Mouse (Mus musculus): ENCODE measurements at regions not wholly inside any gene's neighbourhood (a gene's known extent, or its start where the extent isn't known, plus 50 kb on each side); places are given as distances from the start of the nearest gene placed in this dataset.

DNA sequence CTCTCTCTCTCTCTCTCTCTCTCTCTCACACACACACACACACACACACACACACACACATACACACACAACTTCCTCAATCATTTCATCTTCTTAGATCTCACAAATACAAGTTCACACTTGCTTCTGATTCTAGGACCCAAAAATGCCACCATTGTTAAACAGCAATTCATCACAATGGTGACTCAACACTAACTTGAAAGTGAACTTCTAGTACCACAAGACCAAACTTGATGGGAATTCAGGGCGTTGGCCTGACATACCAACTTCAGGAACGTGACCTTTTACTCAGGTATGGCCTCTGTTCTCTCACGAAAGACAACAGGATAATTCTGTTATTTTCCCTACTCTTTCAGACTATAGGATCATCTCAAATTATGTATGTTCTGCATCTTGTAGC is 157.5 kb upstream of the Gm26657 start:
- H3K9me3 ChIP-seq (replicated peaks; ENCODE audit: low read length), result no peaks in the 10 kb centered on the region
- H3K79me2 ChIP-seq (replicated peaks; ENCODE audit: control insufficient read depth, extremely low read depth, insufficient read depth, poor library complexity, severe bottlenecking), result no peaks in the 10 kb centered on the region
- H3K9ac ChIP-seq (ENCODE audit: insufficient read depth, low read depth), result no peak overlapping the region
- no peak overlapping the region for H3K4me2 ChIP-seq (ENCODE audit: insufficient read depth, low read depth, poor library complexity, severe bottlenecking)
- no peaks in the 10 kb centered on the region for H3K4me1 ChIP-seq (ENCODE audit: control insufficient read depth in 1 of 2, insufficient read depth in 2 of 2)
- no peak for DNase-seq (ENCODE audit: extremely low read depth)
- dilution Hi-C loops (cut with MboI; ENCODE audit: extremely low pct_ligation_motif_present, extremely low pct_unique_long_range_greater_than_20kb, low sequenced_read_pairs) (no loop called here), in situ Hi-C loops (cut with MboI; ENCODE audit: low pct_ligation_motif_present, low pct_unique_long_range_greater_than_20kb, low sequenced_read_pairs) (no loop called here)
- H3K27me3 ChIP-seq (replicated peaks), result no peaks in the 10 kb centered on the region
- no peak overlapping the region for H3K4me3 ChIP-seq (replicated peaks in 1 of 3; ENCODE audit: low read depth in 2 of 3, low read length in 2 of 3, poor library complexity in 1 of 3)
- TF ChIP-seq IRF4 (IDR thresholded peaks at IDR 0.05; ENCODE audit: low read depth, low read length) (no peak), JUN (IDR thresholded peaks at IDR 0.05; ENCODE audit: insufficient read depth, low read depth, low read length) (no peak), NRF1 (IDR thresholded peaks at IDR 0.05; ENCODE audit: low read depth, low read length) (no peak), CHD2 (IDR thresholded peaks at IDR 0.05; ENCODE audit: low read length) (no peak)
- no peaks in the 10 kb centered on the region for H3K36me3 ChIP-seq (replicated peaks in 1 of 2; ENCODE audit: control insufficient read depth in 1 of 2, insufficient read depth in 1 of 2, low read length in 1 of 2)
- no peak overlapping the region for H3K27ac ChIP-seq (ENCODE audit: insufficient read depth, low read depth)

DNA sequence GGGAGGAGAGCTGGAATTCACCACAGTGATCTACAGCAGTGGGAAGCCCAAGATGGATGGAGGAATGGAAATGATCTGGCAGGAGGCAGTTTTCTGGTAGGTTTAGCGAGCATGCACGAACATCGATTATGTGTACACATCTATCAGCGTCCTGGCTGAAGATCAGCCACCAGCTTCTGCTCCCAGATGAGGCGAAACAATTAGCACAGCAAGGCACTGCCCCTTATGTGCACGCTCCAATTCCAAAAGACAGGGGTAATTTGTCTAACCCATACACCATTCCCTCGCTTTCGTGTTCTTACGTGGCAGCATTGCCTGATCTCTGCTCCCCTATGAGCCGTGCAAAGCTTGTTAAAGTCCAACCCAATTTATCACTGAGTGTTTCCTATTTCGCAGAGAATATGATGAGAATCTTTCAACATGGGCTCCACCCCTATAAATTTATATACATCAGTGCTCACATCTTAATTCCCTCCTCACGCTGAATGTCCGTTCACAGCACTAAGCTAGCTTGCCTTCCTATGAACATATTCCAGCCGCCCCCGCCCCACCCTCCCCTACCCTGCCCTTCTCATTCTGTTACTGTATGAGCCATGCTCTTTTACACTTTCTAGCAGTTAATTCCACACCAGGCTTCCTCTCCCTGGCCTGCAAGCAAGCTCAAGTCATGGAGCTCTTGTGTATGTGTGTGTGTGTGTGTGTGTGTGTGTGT is 162.9 kb upstream of the Gm26657 start:
- H3K27me3 ChIP-seq (replicated peaks), result no peaks in the 10 kb centered on the region
- H3K36me3 ChIP-seq (replicated peaks in 1 of 2; ENCODE audit: control insufficient read depth in 1 of 2, insufficient read depth in 1 of 2, low read length in 1 of 2), result no peaks in the 10 kb centered on the region
- no peaks in the 10 kb centered on the region for H3K4me1 ChIP-seq (ENCODE audit: control insufficient read depth in 1 of 2, insufficient read depth in 2 of 2)
- no peak for TF ChIP-seq PAX5 (IDR thresholded peaks at IDR 0.05; ENCODE audit: low read length)
- TF ChIP-seq MEF2A (IDR thresholded peaks at IDR 0.05; ENCODE audit: borderline replicate concordance, low read depth, low read length), result no peak
- TF ChIP-seq USF2 (conservative IDR thresholded peaks at IDR 0.05; ENCODE audit: low read depth, low read length), result no peak
- TF ChIP-seq JUND (conservative IDR thresholded peaks at IDR 0.05; ENCODE audit: low read depth, low read length), result no peak
- no peak for TF ChIP-seq CHD1 (IDR thresholded peaks at IDR 0.05; ENCODE audit: low read depth, low read length)
- no peak for TF ChIP-seq CTCF (conservative IDR thresholded peaks at IDR 0.05 in 1 of 2, IDR thresholded peaks at IDR 0.05 in 1 of 2; ENCODE audit: low read depth in 2 of 2, low read length in 2 of 2)
- TF ChIP-seq MYC (IDR thresholded peaks at IDR 0.05; ENCODE audit: low read depth, low read length), result no peak
- no peak for TF ChIP-seq MAX (IDR thresholded peaks at IDR 0.05; ENCODE audit: low read length)
- no peak for TF ChIP-seq HCFC1 (IDR thresholded peaks at IDR 0.05; ENCODE audit: low read depth, low read length)
- TF ChIP-seq IRF4 (IDR thresholded peaks at IDR 0.05; ENCODE audit: low read depth, low read length), result no peak
- no peak for TF ChIP-seq GABPA (IDR thresholded peaks at IDR 0.05; ENCODE audit: insufficient replicate concordance, low read depth, low read length)
- no peak for TF ChIP-seq POLR2AphosphoS2 (IDR thresholded peaks at IDR 0.05; ENCODE audit: low read depth, low read length)
- no peak for TF ChIP-seq ZNF384 (IDR thresholded peaks at IDR 0.05; ENCODE audit: low read depth, low read length)
- no peak for TF ChIP-seq BHLHE40 (IDR thresholded peaks at IDR 0.05; ENCODE audit: low read depth, low read length)
- TF ChIP-seq E2F4 (IDR thresholded peaks at IDR 0.05; ENCODE audit: insufficient replicate concordance, low read depth, low read length), result no peak
- H3K79me2 ChIP-seq (replicated peaks; ENCODE audit: control insufficient read depth, extremely low read depth, insufficient read depth, poor library complexity, severe bottlenecking), result no peaks in the 10 kb centered on the region
- H3K9me3 ChIP-seq (replicated peaks; ENCODE audit: low read length), result no peaks in the 10 kb centered on the region
- dilution Hi-C loops (cut with MboI; ENCODE audit: extremely low pct_ligation_motif_present, extremely low pct_unique_long_range_greater_than_20kb, low sequenced_read_pairs) (no loop called here), in situ Hi-C loops (cut with MboI; ENCODE audit: low pct_ligation_motif_present, low pct_unique_long_range_greater_than_20kb, low sequenced_read_pairs) (no loop called here)
- H3K27ac ChIP-seq (ENCODE audit: insufficient read depth, low read depth), result no peak overlapping the region
- no peak for DNase-seq (ENCODE audit: extremely low read depth)
- H3K4me3 ChIP-seq (replicated peaks in 1 of 3; ENCODE audit: low read depth in 2 of 3, low read length in 2 of 3, poor library complexity in 1 of 3), result no peak overlapping the region
- no peak overlapping the region for H3K4me2 ChIP-seq (ENCODE audit: insufficient read depth, low read depth, poor library complexity, severe bottlenecking)
- no peak overlapping the region for H3K9ac ChIP-seq (ENCODE audit: insufficient read depth, low read depth)

Measured in CH12.LX (cell line).